Comparison of ENCODE assay signal across 25 mouse cellular contexts in genomic region chr16:93599461-93599860, GRCm38 (mm10). TPM values are rescaled to one million over a fixed set of nuclear protein-coding genes. Genes with fewer than 3 reads are reported as not detected.
A peak's percentile ranks its signal among the peaks of the same experiment; 100 is the strongest.
DNase-seq lines count a peak whose midpoint lies in the region; ATAC-seq lines count a peak whose summit lies in the region.
"Had no signal": no experiment of that assay in that cellular context is flagged by ENCODE, and none has a peak within 500 bp of the region (broad histone marks: within the 10 kb centered on the region; RNA-seq: fewer than 3 reads in every experiment).

No protein-coding gene starts in this region.

- H3K36me3 ChIP-seq in erythroblast, embryonic 14.5 days (ENCODE audit: control insufficient read depth) = peaks cover 47% of the 10 kb centered on the region
- peaks cover 6% of the 10 kb centered on the region; the same call in 1 of the 2 replicates for H3K36me3 ChIP-seq in liver, embryonic 11.5 days (ENCODE audit: control insufficient read depth, insufficient read depth, low read length)
- H3K36me3 ChIP-seq in liver, embryonic 15.5 days (replicated peaks) = peaks cover 15% of the 10 kb centered on the region; the same call in 1 of the 2 replicates
- peaks cover 32% of the 10 kb centered on the region for H3K36me3 ChIP-seq in hindbrain, embryonic 12.5 days

- peak; percentile 39; the same call in 1 of the 2 replicates for ATAC-seq in liver, embryonic 11.5 days (replicated peaks; ENCODE audit: low FRiP score)
- ATAC-seq in liver, embryonic 15.5 days (ENCODE audit: insufficient read depth) = peak; percentile 47
- no peak for ATAC-seq in hindbrain, embryonic 12.5 days (ENCODE audit: low FRiP score)
- ATAC-seq: CD4-positive, CD25-positive, alpha-beta regulatory T cell, adult 4 months; forebrain, embryonic 16.5 days; hindbrain, postnatal 0 days had no signal

- H3K9me3 ChIP-seq in erythroblast, embryonic 14.5 days (ENCODE audit: control insufficient read depth, low read length) = peaks cover 5% of the 10 kb centered on the region
- no peaks in the 10 kb centered on the region for H3K9me3 ChIP-seq in liver, embryonic 11.5 days (ENCODE audit: control insufficient read depth, low read length)
- no peaks in the 10 kb centered on the region for H3K9me3 ChIP-seq in liver, embryonic 15.5 days (replicated peaks)
- H3K9me3 ChIP-seq in hindbrain, embryonic 12.5 days (replicated peaks) = no peaks in the 10 kb centered on the region
- H3K9me3 ChIP-seq: embryonic facial prominence, embryonic 13.5 days; G1E; heart, embryonic 12.5 days had no signal

- peak; percentile 18 for DNase-seq in heart, adult 11 months
- DNase-seq in heart, postnatal 25 days (ENCODE audit: low spot score) = no peak
- no peak for DNase-seq in liver, embryonic 11.5 days (ENCODE audit: low spot score)
- DNase-seq in right cerebral cortex, postnatal 25 days = no peak
- DNase-seq in adrenal gland, postnatal 14 days = no peak
- DNase-seq: adrenal gland, adult 8-10 months; B cell, adult 2 months; cerebellum, adult 8-10 months; cerebellum, postnatal 14 days; gastrocnemius, postnatal 10 days; heart, adult 2 months; heart, postnatal 36 days had no signal

- H3K4me3 ChIP-seq in erythroblast, embryonic 14.5 days (replicated peaks) = peak overlapping the region; percentile 34
- H3K4me3 ChIP-seq in liver, embryonic 11.5 days (ENCODE audit: low read depth, low read length) = no peak overlapping the region
- no peak overlapping the region for H3K4me3 ChIP-seq in liver, embryonic 15.5 days (replicated peaks)
- H3K4me3 ChIP-seq in hindbrain, embryonic 12.5 days = no peak overlapping the region
- H3K4me3 ChIP-seq: embryonic facial prominence, embryonic 13.5 days; heart, adult 2 months; heart, embryonic 12.5 days had no signal

- H3K4me1 ChIP-seq in erythroblast, embryonic 14.5 days (ENCODE audit: control insufficient read depth) = peaks cover 57% of the 10 kb centered on the region
- H3K4me1 ChIP-seq in liver, embryonic 11.5 days (replicated peaks; ENCODE audit: control insufficient read depth, insufficient read depth, low read length) = peaks cover 7% of the 10 kb centered on the region
- peaks cover 29% of the 10 kb centered on the region for H3K4me1 ChIP-seq in liver, embryonic 15.5 days (replicated peaks)
- peaks cover 4% of the 10 kb centered on the region; the same call in 1 of the 2 replicates for H3K4me1 ChIP-seq in hindbrain, embryonic 12.5 days

- 71% methylated on average over 6 of the region's 6 CpGs for WGBS in liver, embryonic 11.5 days
- whole genome bisulfite sequencing in liver, embryonic 15.5 days (ENCODE audit: insufficient replicate concordance) = 43% methylated on average over 6 of the region's 6 CpGs
- WGBS in hindbrain, embryonic 12.5 days = 91% methylated on average over 6 of the region's 6 CpGs

- intact Hi-C loops in heart, postnatal 25 days (cut with DNase I) = no loop called here

- no peak overlapping the region for H3K27ac ChIP-seq in liver, embryonic 11.5 days (ENCODE audit: low read depth, low read length)
- no peak overlapping the region; the same call in 1 of the 2 replicates for H3K27ac ChIP-seq in liver, embryonic 15.5 days (replicated peaks)
- H3K27ac ChIP-seq in hindbrain, embryonic 12.5 days = no peak overlapping the region
- H3K27ac ChIP-seq: embryonic facial prominence, embryonic 13.5 days; heart, adult 2 months; hindbrain, postnatal 0 days had no signal

- no peak overlapping the region for H3K9ac ChIP-seq in liver, embryonic 11.5 days (ENCODE audit: low read depth, low read length)
- no peak overlapping the region for H3K9ac ChIP-seq in liver, embryonic 15.5 days
- H3K9ac ChIP-seq in hindbrain, embryonic 12.5 days = no peak overlapping the region
- H3K9ac ChIP-seq: embryonic facial prominence, embryonic 13.5 days; heart, embryonic 12.5 days had no signal

- peak overlapping the region; percentile 20 for H3K4me2 ChIP-seq in liver, embryonic 11.5 days
- peak overlapping the region; percentile 50 for H3K4me2 ChIP-seq in liver, embryonic 15.5 days
- no peak overlapping the region for H3K4me2 ChIP-seq in hindbrain, embryonic 12.5 days (replicated peaks)
- H3K4me2 ChIP-seq: embryonic facial prominence, embryonic 13.5 days; heart, embryonic 12.5 days had no signal

- H3K27me3 ChIP-seq in erythroblast, embryonic 14.5 days (ENCODE audit: control insufficient read depth) = no peaks in the 10 kb centered on the region
- H3K27me3 ChIP-seq in liver, embryonic 11.5 days (replicated peaks; ENCODE audit: control insufficient read depth, insufficient read depth, low read length) = no peaks in the 10 kb centered on the region
- H3K27me3 ChIP-seq in liver, embryonic 15.5 days = no peaks in the 10 kb centered on the region
- H3K27me3 ChIP-seq in hindbrain, embryonic 12.5 days = no peaks in the 10 kb centered on the region
- H3K27me3 ChIP-seq: embryonic facial prominence, embryonic 13.5 days; heart, embryonic 12.5 days had no signal

RNA-seq across cellular contexts. Expression of gene Setd4, which starts 4.4 kb away (rescaled TPM):
- total RNA-seq in heart, postnatal 25 days (2021) = 1 to 10 TPM; 1.5 TPM
- polyA plus RNA-seq in erythroblast, embryonic 14.5 days (2012) = 0.11 and 0.45 TPM in 2 replicates
- polyA plus RNA-seq in liver, embryonic 11.5 days (2014; fragmentation: Nextera tagmentation; extraction: Ambion mirVana) = 11.1 and 13.4 TPM in 2 replicates
- 4.1 and 4.3 TPM in 2 replicates for polyA plus RNA-seq in liver, embryonic 15.5 days (2015; fragmentation: Nextera tagmentation; extraction: Ambion mirVana)
- polyA plus RNA-seq in hindbrain, embryonic 12.5 days (2016; fragmentation: Nextera tagmentation; extraction: Ambion mirVana) = 14.3 and 16.5 TPM in 2 replicates
- total RNA-seq in adrenal gland, postnatal 14 days (2021) = 5.4 and 11.7 TPM in 2 replicates

RNA-seq across cellular contexts. Expression of gene Cbr1, which starts 6.2 kb away (rescaled TPM):
- 10 to 100 TPM; 26.1 to 27.5 TPM for total RNA-seq in heart, postnatal 25 days (2021)
- 4.5 and 5.4 TPM in 2 replicates for polyA plus RNA-seq in erythroblast, embryonic 14.5 days (2012)
- 44.3 and 49.3 TPM in 2 replicates for polyA plus RNA-seq in liver, embryonic 11.5 days (2014; fragmentation: Nextera tagmentation; extraction: Ambion mirVana)
- polyA plus RNA-seq in liver, embryonic 15.5 days (2015; fragmentation: Nextera tagmentation; extraction: Ambion mirVana) = 21.0 and 21.1 TPM in 2 replicates
- polyA plus RNA-seq in hindbrain, embryonic 12.5 days (2016; fragmentation: Nextera tagmentation; extraction: Ambion mirVana) = 122 and 125 TPM in 2 replicates
- total RNA-seq in adrenal gland, postnatal 14 days (2021) = 128 and 147 TPM in 2 replicates

RNA-seq across cellular contexts. Expression of gene Gm5678, which starts 28.4 kb away (rescaled TPM):
- total RNA-seq in heart, postnatal 25 days (2021) = 1 to 10 TPM in 1 of 2 experiments, under 1 TPM in 1; 0.67 to 1.1 TPM
- not detected in 2 replicates for polyA plus RNA-seq in erythroblast, embryonic 14.5 days (2012)
- not detected in 2 replicates for polyA plus RNA-seq in liver, embryonic 11.5 days (2014; fragmentation: Nextera tagmentation; extraction: Ambion mirVana)
- not detected in 2 replicates for polyA plus RNA-seq in liver, embryonic 15.5 days (2015; fragmentation: Nextera tagmentation; extraction: Ambion mirVana)
- polyA plus RNA-seq in hindbrain, embryonic 12.5 days (2016; fragmentation: Nextera tagmentation; extraction: Ambion mirVana) = not detected in 2 replicates
- 7.4 and 8.0 TPM in 2 replicates for total RNA-seq in adrenal gland, postnatal 14 days (2021)
- total RNA-seq: common myeloid progenitor, adult 5-6 weeks; hindbrain, postnatal 0 days had no signal
- polyA plus RNA-seq: CD4-positive, CD25-positive, alpha-beta regulatory T cell, adult 4 months; embryonic facial prominence, embryonic 13.5 days; forebrain, embryonic 11.5 days; forebrain, embryonic 16.5 days; G1E; heart, adult 2 months; heart, embryonic 12.5 days; heart, embryonic 16.5 days; hindbrain, embryonic 11.5 days; hindbrain, postnatal 0 days had no signal
